ENCODE assay signal across 23 mouse cellular contexts in genomic region chrX:113545106-113545505, GRCm38 (mm10).
DNase-seq lines count a peak whose midpoint lies in the region; ATAC-seq and TF ChIP-seq lines count a peak whose summit lies in the region.
"Had no signal": no experiment of that assay in that cellular context is flagged by ENCODE, and none has a peak within 500 bp of the region (broad histone marks: within the 10 kb centered on the region; RNA-seq: fewer than 3 reads in every experiment).

No protein-coding gene starts in this region.

- H3K4me2 ChIP-seq in limb, embryonic 14.5 days (replicated peaks; ENCODE audit: low read depth, low read length, severe bottlenecking) = no peak overlapping the region
- H3K4me2 ChIP-seq: forebrain, embryonic 13.5 days; heart, embryonic 15.5 days; hindbrain, embryonic 15.5 days; intestine, embryonic 15.5 days; liver, embryonic 13.5 days; midbrain, embryonic 11.5 days; stomach, embryonic 15.5 days had no signal

- 73% methylated on average over 3 of the region's 3 CpGs for WGBS in limb, embryonic 14.5 days
- 89% methylated on average over 3 of the region's 3 CpGs for WGBS in limb, embryonic 10.5 days

- no peak for ATAC-seq in limb, embryonic 14.5 days (ENCODE audit: low FRiP score, low read depth)
- ATAC-seq: forebrain, embryonic 13.5 days; intestine, embryonic 15.5 days had no signal

- no peak overlapping the region for H3K9ac ChIP-seq in limb, embryonic 14.5 days (ENCODE audit: low read depth, low read length, severe bottlenecking)
- H3K9ac ChIP-seq: forebrain, embryonic 13.5 days; heart, embryonic 15.5 days; hindbrain, embryonic 15.5 days; intestine, embryonic 15.5 days; liver, embryonic 13.5 days; stomach, embryonic 15.5 days had no signal

- peak; percentile 36 for DNase-seq in adrenal gland, postnatal 14 days
- no peak for DNase-seq in adrenal gland, adult 2 months
- DNase-seq in limb, embryonic 14.5 days (ENCODE audit: low spot score) = peak; percentile 8
- no peak for DNase-seq in limb, embryonic 10.5 days (ENCODE audit: low spot score)
- peak; percentile 3 for DNase-seq in urinary bladder, postnatal 14 days (ENCODE audit: low spot score)
- DNase-seq in urinary bladder, postnatal 10 days (ENCODE audit: low spot score) = no peak
- DNase-seq in liver = no peak
- DNase-seq in neural tube, embryonic 10.5 days (ENCODE audit: extremely low spot score, low spot score) = no peak
- DNase-seq: cerebellum, adult 18-20 months; gastrocnemius, postnatal 14 days; heart, postnatal 4 days; layer of hippocampus, adult 9-11 months; liver, embryonic 13.5 days; thymus, adult 18-20 months; thymus, postnatal 4 days had no signal

- H3K36me3 ChIP-seq in limb, embryonic 14.5 days (ENCODE audit: control insufficient read depth, insufficient read depth, low read length) = no peaks in the 10 kb centered on the region
- H3K36me3 ChIP-seq in limb, embryonic 10.5 days = no peaks in the 10 kb centered on the region
- H3K36me3 ChIP-seq: G1E; heart, embryonic 15.5 days; hindbrain, embryonic 15.5 days; intestine, embryonic 15.5 days; liver, embryonic 13.5 days; stomach, embryonic 15.5 days had no signal

- TF ChIP-seq POLR2A in limb, embryonic 14.5 days (IDR thresholded peaks at IDR 0.05; ENCODE audit: borderline replicate concordance, extremely low read depth, insufficient read depth, insufficient read length) = no peak

- no peak overlapping the region for H3K27ac ChIP-seq in limb, embryonic 14.5 days (replicated peaks; ENCODE audit: low read depth, low read length)
- no peak overlapping the region for H3K27ac ChIP-seq in limb, embryonic 10.5 days
- H3K27ac ChIP-seq: forebrain, embryonic 13.5 days; heart, embryonic 15.5 days; hindbrain, embryonic 15.5 days; intestine, embryonic 15.5 days; liver, embryonic 13.5 days; macrophage; stomach, embryonic 15.5 days had no signal

- no peaks in the 10 kb centered on the region for H3K9me3 ChIP-seq in limb, embryonic 14.5 days (ENCODE audit: control insufficient read depth, low read length)
- H3K9me3 ChIP-seq in limb, embryonic 10.5 days (replicated peaks) = no peaks in the 10 kb centered on the region
- H3K9me3 ChIP-seq: forebrain, embryonic 13.5 days; G1E; heart, embryonic 15.5 days; hindbrain, embryonic 15.5 days; intestine, embryonic 15.5 days; liver, embryonic 13.5 days; stomach, embryonic 15.5 days had no signal

- no peaks in the 10 kb centered on the region for H3K4me1 ChIP-seq in limb, embryonic 14.5 days (ENCODE audit: control insufficient read depth, insufficient read depth, low read length)
- H3K4me1 ChIP-seq in limb, embryonic 10.5 days = no peaks in the 10 kb centered on the region
- H3K4me1 ChIP-seq: forebrain, embryonic 13.5 days; heart, embryonic 15.5 days; hindbrain, embryonic 15.5 days; intestine, embryonic 15.5 days; liver, embryonic 13.5 days; stomach, embryonic 15.5 days had no signal

- H3K27me3 ChIP-seq in limb, embryonic 14.5 days (ENCODE audit: control insufficient read depth, insufficient read depth, low read length) = no peaks in the 10 kb centered on the region
- no peaks in the 10 kb centered on the region for H3K27me3 ChIP-seq in limb, embryonic 10.5 days (ENCODE audit: low read depth, poor library complexity, severe bottlenecking)
- H3K27me3 ChIP-seq: forebrain, embryonic 13.5 days; heart, embryonic 15.5 days; hindbrain, embryonic 15.5 days; intestine, embryonic 15.5 days; liver, embryonic 13.5 days; stomach, embryonic 15.5 days had no signal

- no peak overlapping the region for H3K4me3 ChIP-seq in limb, embryonic 14.5 days (replicated peaks; ENCODE audit: low read length)
- H3K4me3 ChIP-seq in limb, embryonic 10.5 days = no peak overlapping the region
- H3K4me3 ChIP-seq: forebrain, embryonic 13.5 days; heart, embryonic 15.5 days; hindbrain, embryonic 15.5 days; intestine, embryonic 15.5 days; liver, embryonic 13.5 days; stomach, embryonic 15.5 days had no signal

Comparison
In these comparisons a context has a peak if more than half of its experiments do, and no peak if none do; other contexts are left out.
1. DNase-seq: peak in adrenal gland, postnatal 14 days (single experiment), limb, embryonic 14.5 days (single experiment) and urinary bladder, postnatal 14 days (single experiment); none in adrenal gland, adult 2 months (single experiment), limb, embryonic 10.5 days (single experiment), urinary bladder, postnatal 10 days (single experiment), liver (single experiment) and neural tube, embryonic 10.5 days (single experiment).